Mouse (Mus musculus) hindbrain, postnatal 0 days (tissue): ENCODE results near the gene Gas2l3. TPM values are rescaled to one million over a fixed set of nuclear protein-coding genes. Genes with fewer than 3 reads are reported as not detected.

Experiments used
- ATAC-seq: fragments of 200-750 bp; cut with Nextera tagmentation; 2 replicates; pipeline ENCODE4 v1.8.0; 2017; ENCODE audit warnings: mild to moderate bottlenecking, moderate TSS enrichment, moderate library complexity
- DNase-seq: peaks from one replicate; pipeline ENCODE4 v3.0.0-alpha.2; 2015; ENCODE audit warnings: low spot score
- H3K27ac ChIP-seq: fragments of 300-500 bp; sonication (generic); 2 replicates; pipeline ENCODE4 v1.5.1; 2014; ENCODE audit warnings: mild to moderate bottlenecking
- H3K27me3 ChIP-seq: fragments of 300-500 bp; sonication (generic); 2 replicates; pipeline ENCODE4 v1.6.1; 2014; ENCODE audit warnings: low read length, mixed read lengths; ENCODE audit not compliant: insufficient read depth
- H3K36me3 ChIP-seq: fragments of 300-500 bp; sonication (generic); 2 replicates; pipeline ENCODE4 v1.6.1; 2014; ENCODE audit warnings: low read length, mixed read lengths; ENCODE audit not compliant: insufficient read depth
- H3K4me1 ChIP-seq: fragments of 300-500 bp; sonication (generic); 2 replicates; pipeline ENCODE4 v1.6.1; 2014; ENCODE audit warnings: antibody characterized with exemption, low read length, mixed read lengths; ENCODE audit not compliant: insufficient read depth
- H3K4me2 ChIP-seq: fragments of 300-500 bp; sonication (generic); 2 replicates; pipeline ENCODE4 v1.6.1; 2014; ENCODE audit warnings: low read depth, mild to moderate bottlenecking, low read length, moderate library complexity, mixed read lengths
- H3K4me3 ChIP-seq: fragments of 300-500 bp; sonication (generic); 2 replicates; pipeline ENCODE4 v1.5.1; 2014; ENCODE audit warnings: low read length
- H3K9ac ChIP-seq: fragments of 300-500 bp; sonication (generic); replicated peaks from 2 replicates; pipeline ENCODE4 v1.6.1; 2014; ENCODE audit warnings: mild to moderate bottlenecking, low read length, moderate library complexity, mixed read lengths
- H3K9me3 ChIP-seq: fragments of 300-500 bp; sonication (generic); 2 replicates; pipeline ENCODE4 v1.6.1; 2016; ENCODE audit warnings: low read length, mixed read lengths
- CTCF ChIP-seq: IDR thresholded peaks from 2 replicates; pipeline ENCODE4 v1.5.1; 2016; ENCODE audit warnings: antibody characterized with exemption, control low read depth, low read depth
- WGBS: fragments of 180-500 bp; shearing (Covaris S2); extraction: QIAGEN DNeasy Blood & Tissue Kit; methylation state at CpG from one replicate; pipeline ENCODE4 v1.1.7; 2014; 5-methylcytosine and 5-hydroxymethylcytosine counted together
- polyA plus RNA-seq: library from polyadenylated mRNA; unstranded; fragments of >200 nt; fragmentation: Nextera tagmentation; extraction: Ambion mirVana; gene quantifications from 2 replicates; pipeline ENCODE4 v1.2.1, GENCODE M21; 2015
- total RNA-seq: library from RNA; depleted of rRNA; stranded (reverse); fragments of >200 nt; gene quantifications from 2 replicates; pipeline ENCODE4 v1.2.3, GENCODE M21; 2014

Gas2l3 gene
- total and polyA plus RNA-seq, 2 experiments from 2014 or later = 5.5 to 11.7 TPM

DNA sequence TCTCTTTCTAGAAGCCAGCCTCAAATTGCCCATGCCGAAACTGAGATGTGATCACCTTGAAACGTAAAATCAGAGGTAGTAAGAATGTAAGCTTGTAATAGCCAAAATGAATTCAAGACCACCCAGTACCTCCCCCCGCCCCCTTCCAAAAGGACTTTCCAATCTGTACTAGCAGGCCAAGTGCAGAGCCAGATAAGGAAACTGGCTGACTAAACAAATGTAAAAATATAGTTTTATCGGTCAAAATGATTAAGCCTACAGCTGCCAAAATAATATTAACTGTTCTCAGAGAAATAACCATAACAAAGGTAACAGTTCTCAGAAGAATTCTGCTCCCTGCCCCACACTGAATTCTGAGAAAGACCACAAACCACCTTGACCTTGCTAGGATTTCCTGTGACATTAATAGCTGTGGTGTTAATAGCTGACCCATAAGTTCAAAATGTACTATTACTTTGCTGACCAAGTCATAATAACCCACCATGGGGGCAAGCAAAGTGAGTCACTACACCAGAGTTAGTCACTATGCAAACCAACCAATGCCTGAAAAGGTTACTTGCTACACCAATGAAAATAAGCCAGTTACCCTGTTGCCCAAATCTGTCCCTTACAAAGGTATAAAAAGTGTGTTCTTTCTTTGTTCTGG lies 21.1 kb upstream of the Gas2l3 start:
- ATAC-seq (no peak), DNase-seq (no peak)
- no peak for TF ChIP-seq CTCF
- Histone ChIP-seq H3K27ac (no peak overlapping the region), H3K36me3 (no peaks in the 10 kb centered on the region), H3K4me2 (no peak overlapping the region), H3K27me3 (no peaks in the 10 kb centered on the region), H3K4me1 (no peaks in the 10 kb centered on the region), H3K9ac (no peak overlapping the region), H3K4me3 (no peak overlapping the region), H3K9me3 (0 out of 2 replicates have a peak, but pooled peaks cover 2% of the 10 kb centered on the region)
- 93% methylated on average over 4 of the region's 4 CpGs for WGBS

DNA sequence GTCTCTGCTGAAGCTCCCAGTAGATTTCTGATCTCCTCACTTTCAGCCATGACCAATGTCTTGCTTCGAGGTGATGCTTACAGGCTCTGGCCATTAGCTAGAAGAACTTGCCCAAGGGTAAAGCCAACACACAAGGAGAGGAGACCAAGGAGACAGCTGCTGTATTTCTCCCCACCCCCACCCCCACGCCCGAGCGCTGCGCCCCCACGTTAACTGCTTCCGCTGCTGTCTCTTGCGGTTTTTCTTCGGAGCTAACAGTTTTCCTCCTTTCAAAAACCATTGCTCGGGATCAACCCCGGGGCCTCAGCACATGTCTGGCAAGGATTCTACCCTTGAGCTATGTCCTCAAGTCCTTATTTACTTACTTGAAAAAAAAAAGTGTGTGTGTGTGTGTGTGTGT lies 19.1 kb upstream of the Gas2l3 start:
- no peak overlapping the region for H3K4me3 ChIP-seq
- ATAC-seq (no peak), DNase-seq (no peak)
- 82% methylated on average over 11 of the region's 11 CpGs for WGBS
- TF ChIP-seq CTCF = no peak
- H3K4me2 ChIP-seq = no peak overlapping the region
- H3K4me1 ChIP-seq = no peaks in the 10 kb centered on the region
- H3K9me3 ChIP-seq = no peaks in the 10 kb centered on the region
- no peaks in the 10 kb centered on the region for H3K36me3 ChIP-seq
- no peak overlapping the region for H3K9ac ChIP-seq
- no peaks in the 10 kb centered on the region for H3K27me3 ChIP-seq
- H3K27ac ChIP-seq = no peak overlapping the region

DNA sequence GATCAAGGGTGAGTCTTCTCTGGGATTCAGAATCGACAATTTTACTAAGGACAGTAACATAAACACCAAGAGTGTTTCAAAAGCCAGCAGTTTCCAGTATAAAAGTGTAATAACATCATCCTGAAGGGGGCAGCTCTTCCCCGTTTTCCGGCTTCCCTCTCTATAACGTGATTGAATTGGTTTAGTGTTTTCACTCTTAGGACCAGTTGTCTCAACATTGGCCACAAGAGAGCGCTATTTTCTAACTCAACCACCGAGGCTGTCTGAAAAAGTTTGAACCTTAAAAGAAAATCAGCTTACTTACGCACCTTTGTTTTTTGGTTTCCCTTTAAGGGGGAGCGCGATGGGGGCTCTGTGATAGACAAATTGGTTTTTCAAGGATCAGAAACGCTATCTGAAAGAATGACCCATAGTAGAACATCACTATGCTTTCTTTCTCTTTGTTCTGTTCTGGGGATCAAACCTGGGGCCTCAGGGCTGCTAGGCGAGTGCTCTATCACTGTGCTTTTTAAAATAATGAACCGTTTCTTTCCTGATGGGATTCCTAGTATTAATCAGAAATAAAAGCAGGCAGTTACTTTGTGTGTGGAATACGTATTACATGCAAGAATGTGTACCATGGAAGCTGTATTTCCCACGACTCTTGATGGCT lies 18.2 kb upstream of the Gas2l3 start:
- Histone ChIP-seq H3K9ac (no peak overlapping the region), H3K4me2 (no peak overlapping the region), H3K4me3 (no peak overlapping the region), H3K27me3 (no peaks in the 10 kb centered on the region), H3K4me1 (no peaks in the 10 kb centered on the region), H3K9me3 (no peaks in the 10 kb centered on the region), H3K36me3 (no peaks in the 10 kb centered on the region), H3K27ac (no peak overlapping the region)
- DNase-seq = peak; percentile 96
- peak; percentile 90 for TF ChIP-seq CTCF
- peak; percentile 86 for ATAC-seq
- WGBS = 22% methylated on average over 14 of the region's 14 CpGs

DNA sequence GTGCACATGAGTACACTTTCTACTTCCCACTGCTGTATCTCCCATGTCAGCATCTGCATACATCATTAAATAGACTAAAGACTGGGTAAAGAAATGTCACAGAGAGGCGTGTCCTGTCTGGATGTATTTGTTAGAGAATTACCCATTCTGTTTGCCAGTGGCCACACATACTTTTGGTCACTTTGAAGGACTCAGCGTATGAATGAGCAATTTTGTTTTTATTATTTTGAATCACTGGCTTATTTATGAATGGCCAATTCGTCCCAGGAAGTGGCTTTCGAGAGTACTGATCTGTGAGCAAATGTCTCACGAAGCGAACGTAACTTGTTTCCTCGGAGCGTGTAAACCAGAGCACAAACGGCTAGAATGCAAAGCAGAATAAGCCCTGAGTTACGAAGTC lies 17.2 kb upstream of the Gas2l3 start:
- Histone ChIP-seq H3K4me1 (no peaks in the 10 kb centered on the region), H3K27me3 (no peaks in the 10 kb centered on the region), H3K27ac (no peak overlapping the region), H3K4me3 (no peak overlapping the region), H3K4me2 (no peak overlapping the region), H3K9ac (no peak overlapping the region), H3K9me3 (no peaks in the 10 kb centered on the region), H3K36me3 (no peaks in the 10 kb centered on the region)
- peak; percentile 52 for ATAC-seq
- 69% methylated on average over 11 of the region's 11 CpGs for WGBS
- no peak for TF ChIP-seq CTCF
- peak; percentile 22 for DNase-seq

DNA sequence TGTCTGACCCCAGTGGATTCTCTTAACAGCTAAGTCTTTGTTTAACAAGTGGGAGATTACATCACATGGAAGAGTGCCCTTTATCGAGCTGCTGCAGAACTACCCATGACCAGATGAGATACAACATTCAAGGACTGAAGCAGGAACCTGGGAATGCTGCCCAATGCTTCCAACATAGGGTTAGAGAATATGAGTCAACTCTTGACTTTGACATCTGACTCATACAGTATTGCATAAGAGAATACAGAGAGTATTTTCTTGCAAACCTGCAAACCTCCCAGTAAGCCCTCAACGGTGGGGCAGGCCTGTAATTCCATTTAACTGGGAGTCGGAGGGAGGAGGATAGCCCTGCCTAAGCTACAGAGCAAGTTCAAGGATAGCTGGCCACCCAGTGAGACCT lies 15.0 kb upstream of the Gas2l3 start:
- no peak overlapping the region for H3K27ac ChIP-seq
- H3K4me2 ChIP-seq = no peak overlapping the region
- H3K9me3 ChIP-seq = no peaks in the 10 kb centered on the region
- 81% methylated on average over 3 of the region's 3 CpGs for WGBS
- no peaks in the 10 kb centered on the region for H3K4me1 ChIP-seq
- DNase-seq = no peak
- H3K36me3 ChIP-seq = no peaks in the 10 kb centered on the region
- no peak overlapping the region for H3K4me3 ChIP-seq
- no peak overlapping the region for H3K9ac ChIP-seq
- TF ChIP-seq CTCF = no peak
- H3K27me3 ChIP-seq = no peaks in the 10 kb centered on the region
- no peak for ATAC-seq

DNA sequence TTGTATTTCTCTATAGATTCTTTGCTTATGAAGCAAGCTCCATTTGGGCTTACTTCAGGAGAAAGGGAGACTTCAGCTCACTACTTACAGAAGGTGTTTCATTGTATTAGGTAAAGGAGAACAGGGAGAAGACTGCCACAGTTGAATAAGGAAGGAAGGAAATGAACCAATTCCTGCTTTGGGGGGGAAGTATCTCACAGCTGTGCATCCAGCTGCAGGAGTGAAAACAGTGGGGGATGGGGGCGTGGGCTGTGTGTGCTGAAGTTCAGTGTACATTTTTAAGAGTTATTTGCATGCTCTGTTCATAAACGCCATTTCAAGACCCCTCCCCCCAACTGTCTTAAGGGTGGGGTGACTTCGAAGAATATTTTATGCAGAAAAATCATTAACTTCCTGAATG lies 10.0 kb upstream of the Gas2l3 start:
- WGBS = 91% methylated on average over 3 of the region's 3 CpGs
- Histone ChIP-seq H3K4me2 (no peak overlapping the region), H3K4me1 (no peaks in the 10 kb centered on the region), H3K9ac (no peak overlapping the region), H3K27me3 (no peaks in the 10 kb centered on the region), H3K4me3 (no peak overlapping the region), H3K9me3 (no peaks in the 10 kb centered on the region), H3K27ac (no peak overlapping the region), H3K36me3 (no peaks in the 10 kb centered on the region)
- no peak for TF ChIP-seq CTCF
- no peak for DNase-seq
- ATAC-seq = no peak

DNA sequence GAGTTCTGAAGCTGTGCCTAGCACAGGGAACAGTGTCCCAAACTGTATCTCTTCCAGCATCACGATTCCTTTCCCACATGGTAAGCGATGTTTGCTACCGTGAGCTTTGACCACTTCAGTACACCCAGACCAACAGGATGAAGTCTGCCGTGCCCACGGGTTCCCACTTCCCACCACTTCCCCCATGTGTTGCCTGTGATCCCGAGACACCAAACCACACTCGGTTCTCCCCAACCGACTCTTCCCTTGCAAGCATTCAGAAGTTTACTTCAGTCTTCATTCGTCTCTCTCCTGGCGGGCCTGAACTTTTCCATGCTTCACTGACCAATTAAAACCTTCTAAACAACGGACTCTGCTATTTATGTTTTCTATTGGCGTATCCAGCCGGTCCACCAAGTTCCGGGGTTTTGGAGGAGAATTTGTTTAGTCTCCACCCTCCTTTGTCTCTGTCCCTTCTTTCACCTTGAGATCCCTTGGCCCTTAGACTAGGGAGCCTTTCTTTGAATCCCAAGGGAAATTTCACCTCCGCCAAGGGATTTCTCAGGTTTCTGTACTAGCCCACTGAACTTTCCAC lies 9.4 kb upstream of the Gas2l3 start:
- ATAC-seq = no peak
- Histone ChIP-seq H3K27me3 (no peaks in the 10 kb centered on the region), H3K4me2 (no peak overlapping the region), H3K4me1 (no peaks in the 10 kb centered on the region), H3K9ac (no peak overlapping the region), H3K27ac (no peak overlapping the region), H3K4me3 (no peak overlapping the region), H3K36me3 (no peaks in the 10 kb centered on the region), H3K9me3 (no peaks in the 10 kb centered on the region)
- DNase-seq = no peak
- WGBS = 78% methylated on average over 15 of the region's 15 CpGs
- TF ChIP-seq CTCF = no peak
